Mouse (Mus musculus) bone marrow, adult 2 months (tissue): ENCODE measurements around the gene Olfr1037.

ENCODE experiments used
- CTCF ChIP-seq: fragments of 200-500 bp; IDR thresholded peaks from 2 replicates; pipeline ENCODE4 v1.5.1; 2011; ENCODE audit warnings: low read length, control low read depth; ENCODE audit not compliant: control insufficient read depth, insufficient read depth
- POLR2A ChIP-seq: fragments of 200-500 bp; IDR thresholded peaks from 2 replicates; pipeline ENCODE4 v1.6.1; 2011; ENCODE audit warnings: low read depth, mild to moderate bottlenecking, control low read depth, low read length, borderline replicate concordance; ENCODE audit not compliant: control insufficient read depth

GRCm38 (mm10) chr2:86070189-86070588 is 17.0 kb downstream of the Olfr1037 start:
- TF ChIP-seq POLR2A, result no peak
- TF ChIP-seq CTCF, result no peak
